Mouse (Mus musculus): ENCODE data around the gene Apof.

Gene Apof

GRCm38 (mm10) chr10:128297221-128297620 lies 28.8 kb downstream of the Apof start:
- in situ Hi-C loops (cut with MboI; ENCODE audit: low sequenced_read_pairs) = no loop called here

- in situ Hi-C loops (cut with MboI; ENCODE audit: low sequenced_read_pairs) = no loop called here
These were observed 29.2 kb downstream of the Apof start for GRCm38 (mm10) chr10:128297622-128298021.

GRCm38 (mm10) chr10:128298243-128298642 lies 29.8 kb downstream of the Apof start:
- in situ Hi-C loops (cut with MboI; ENCODE audit: low sequenced_read_pairs) = no loop called here

GRCm38 (mm10) chr10:128298702-128299171 lies 30.3 kb downstream of the Apof start, which contains the start of gene Il23a:
Il23a (minus strand) TSS chr10:128298752.
- in situ Hi-C loops (cut with MboI; ENCODE audit: low sequenced_read_pairs) = no loop called here

GRCm38 (mm10) chr10:128302357-128302756 lies 33.9 kb downstream of the Apof start:
- in situ Hi-C loops (cut with MboI; ENCODE audit: low sequenced_read_pairs) = no loop called here

- in situ Hi-C loops (cut with MboI; ENCODE audit: low sequenced_read_pairs) = no loop called here
These were observed 34.3 kb downstream of the Apof start for GRCm38 (mm10) chr10:128302785-128303125.

GRCm38 (mm10) chr10:128303126-128304021 lies 34.9 kb downstream of the Apof start, which contains the start of gene Pan2:
Pan2 (plus strand) TSS chr10:128303335.
- in situ Hi-C loops (cut with MboI; ENCODE audit: low sequenced_read_pairs) = no loop called here

GRCm38 (mm10) chr10:128309654-128310053 lies 41.2 kb downstream of the Apof start:
- in situ Hi-C loops (cut with MboI; ENCODE audit: low sequenced_read_pairs) = no loop called here

GRCm38 (mm10) chr10:128310177-128310576 lies 41.7 kb downstream of the Apof start:
- in situ Hi-C loops (cut with MboI; ENCODE audit: low sequenced_read_pairs) = no loop called here

GRCm38 (mm10) chr10:128310902-128311301 lies 42.4 kb downstream of the Apof start:
- in situ Hi-C loops (cut with MboI; ENCODE audit: low sequenced_read_pairs) = no loop called here

- in situ Hi-C loops (cut with MboI; ENCODE audit: low sequenced_read_pairs) = no loop called here
These were observed 47.1 kb downstream of the Apof start for GRCm38 (mm10) chr10:128315578-128315977.

Data from CH12F3 (cell line).